Mouse (Mus musculus): ENCODE measurements around the gene Uchl4. TPM values are rescaled to one million over a fixed set of nuclear protein-coding genes. Genes with fewer than 3 reads are reported as not detected.
"Not testable (repeated sequence)": the region's sequence is repeated elsewhere in the genome, so short reads cannot be mapped to it uniquely, and the experiment has no call there.

The Uchl4 gene
- total RNA-seq (2014; fragmentation: Nextera tagmentation) (1.5 TPM in 1 of 2 replicates, not detected in the other), total RNA-seq (2017) (1.1 and 1.9 TPM in 2 replicates)

- ATAC-seq (replicated peaks; ENCODE audit: low FRiP score, low TSS enrichment, poor library complexity, severe bottlenecking): no peak
These were observed at the start of gene Uchl4 for GRCm38 (mm10) chr9:64234768-64235435. Uchl4 (plus strand) TSS chr9:64235201.

- ATAC-seq (replicated peaks; ENCODE audit: low FRiP score, low TSS enrichment, poor library complexity, severe bottlenecking): no peak
These were observed 41.1 kb upstream of the Uchl4 start for GRCm38 (mm10) chr9:64193879-64194278.

- no peak for ATAC-seq (replicated peaks; ENCODE audit: low FRiP score, low TSS enrichment, poor library complexity, severe bottlenecking)
These were observed 39.4 kb upstream of the Uchl4 start for GRCm38 (mm10) chr9:64195554-64195953.

- no peak for ATAC-seq (replicated peaks; ENCODE audit: low FRiP score, low TSS enrichment, poor library complexity, severe bottlenecking)
These were observed 37.5 kb upstream of the Uchl4 start for GRCm38 (mm10) chr9:64197524-64197923.

- no peak for ATAC-seq (replicated peaks; ENCODE audit: low FRiP score, low TSS enrichment, poor library complexity, severe bottlenecking)
These were observed 36.8 kb upstream of the Uchl4 start for GRCm38 (mm10) chr9:64198068-64198762.

GRCm38 (mm10) chr9:64198763-64199418, 36.1 kb upstream of the Uchl4 start:
- not testable (repeated sequence) for ATAC-seq (replicated peaks; ENCODE audit: low FRiP score, low TSS enrichment, poor library complexity, severe bottlenecking)

- no peak for ATAC-seq (replicated peaks; ENCODE audit: low FRiP score, low TSS enrichment, poor library complexity, severe bottlenecking)
These were observed 35.1 kb upstream of the Uchl4 start for GRCm38 (mm10) chr9:64199897-64200296.

- ATAC-seq (replicated peaks; ENCODE audit: low FRiP score, low TSS enrichment, poor library complexity, severe bottlenecking): no peak
These were observed 32.7 kb upstream of the Uchl4 start for GRCm38 (mm10) chr9:64202331-64202730.

- no peak for ATAC-seq (replicated peaks; ENCODE audit: low FRiP score, low TSS enrichment, poor library complexity, severe bottlenecking)
These were observed 32.1 kb upstream of the Uchl4 start for GRCm38 (mm10) chr9:64202866-64203265.

GRCm38 (mm10) chr9:64207509-64208084, 27.4 kb upstream of the Uchl4 start:
- ATAC-seq (replicated peaks; ENCODE audit: low FRiP score, low TSS enrichment, poor library complexity, severe bottlenecking): no peak

GRCm38 (mm10) chr9:64214452-64214851, 20.5 kb upstream of the Uchl4 start:
- no peak for ATAC-seq (replicated peaks; ENCODE audit: low FRiP score, low TSS enrichment, poor library complexity, severe bottlenecking)

GRCm38 (mm10) chr9:64216090-64216489, 18.9 kb upstream of the Uchl4 start:
- no peak for ATAC-seq (replicated peaks; ENCODE audit: low FRiP score, low TSS enrichment, poor library complexity, severe bottlenecking)

GRCm38 (mm10) chr9:64216641-64217040, 18.4 kb upstream of the Uchl4 start:
- ATAC-seq (replicated peaks; ENCODE audit: low FRiP score, low TSS enrichment, poor library complexity, severe bottlenecking): no peak

GRCm38 (mm10) chr9:64217887-64218286, 17.1 kb upstream of the Uchl4 start:
- no peak for ATAC-seq (replicated peaks; ENCODE audit: low FRiP score, low TSS enrichment, poor library complexity, severe bottlenecking)

GRCm38 (mm10) chr9:64219305-64219704, 15.7 kb upstream of the Uchl4 start:
- no peak for ATAC-seq (replicated peaks; ENCODE audit: low FRiP score, low TSS enrichment, poor library complexity, severe bottlenecking)

- no peak for ATAC-seq (replicated peaks; ENCODE audit: low FRiP score, low TSS enrichment, poor library complexity, severe bottlenecking)
These were observed 15.1 kb upstream of the Uchl4 start for GRCm38 (mm10) chr9:64219772-64220420.

- no peak for ATAC-seq (replicated peaks; ENCODE audit: low FRiP score, low TSS enrichment, poor library complexity, severe bottlenecking)
These were observed 14.4 kb upstream of the Uchl4 start for GRCm38 (mm10) chr9:64220603-64221002.

- ATAC-seq (replicated peaks; ENCODE audit: low FRiP score, low TSS enrichment, poor library complexity, severe bottlenecking): no peak
These were observed 13.5 kb upstream of the Uchl4 start for GRCm38 (mm10) chr9:64221480-64221879.

- ATAC-seq (replicated peaks; ENCODE audit: low FRiP score, low TSS enrichment, poor library complexity, severe bottlenecking): no peak
These were observed 12.9 kb upstream of the Uchl4 start for GRCm38 (mm10) chr9:64222098-64222497.

GRCm38 (mm10) chr9:64225805-64226204, 9.2 kb upstream of the Uchl4 start:
- no peak for ATAC-seq (replicated peaks; ENCODE audit: low FRiP score, low TSS enrichment, poor library complexity, severe bottlenecking)

Data from megakaryocyte-erythroid progenitor cell, adult 5-6 weeks (primary cell).